ENCODE assay signal across 23 mouse cellular contexts in genomic region chr6:147216156-147216555, GRCm38 (mm10). TPM values are rescaled to one million over a fixed set of nuclear protein-coding genes. Genes with fewer than 3 reads are reported as not detected.
DNase-seq lines count a peak whose midpoint lies in the region; ATAC-seq lines count a peak whose summit lies in the region.
"Had no signal": no experiment of that assay in that cellular context is flagged by ENCODE, and none has a peak within 500 bp of the region (broad histone marks: within the 10 kb centered on the region; RNA-seq: fewer than 3 reads in every experiment).

No protein-coding gene starts in this region.

- H3K27me3 ChIP-seq in heart, embryonic 11.5 days (ENCODE audit: control insufficient read depth, insufficient read depth, low read length): no peaks in the 10 kb centered on the region
- H3K27me3 ChIP-seq in kidney, embryonic 14.5 days (ENCODE audit: control insufficient read depth, insufficient read depth, low read length): no peaks in the 10 kb centered on the region
- H3K27me3 ChIP-seq: embryonic facial prominence, embryonic 15.5 days; heart, embryonic 13.5 days; intestine, embryonic 15.5 days had no signal

- no peaks in the 10 kb centered on the region for H3K36me3 ChIP-seq in heart, embryonic 11.5 days (ENCODE audit: control insufficient read depth, insufficient read depth, low read length)
- no peaks in the 10 kb centered on the region for H3K36me3 ChIP-seq in kidney, embryonic 14.5 days (ENCODE audit: control insufficient read depth, insufficient read depth, low read length)
- H3K36me3 ChIP-seq: embryonic facial prominence, embryonic 15.5 days; forebrain, embryonic 10.5 days; G1E; heart, embryonic 13.5 days; hindbrain, embryonic 10.5 days; intestine, embryonic 15.5 days had no signal

- no peak for ATAC-seq in heart, embryonic 11.5 days (replicated peaks; ENCODE audit: insufficient number of reproducible peaks, low FRiP score, low TSS enrichment)
- ATAC-seq in kidney, embryonic 14.5 days (ENCODE audit: low FRiP score, low TSS enrichment): no peak
- ATAC-seq: CD4-positive, CD25-positive, alpha-beta regulatory T cell, adult 4 months; forebrain, embryonic 14.5 days; intestine, embryonic 15.5 days had no signal

- 73% methylated on average over 1 of the region's 1 CpGs for WGBS in heart, embryonic 11.5 days (ENCODE audit: insufficient replicate concordance)
- WGBS in kidney, embryonic 14.5 days: 90% methylated on average over 1 of the region's 1 CpGs

- no peak overlapping the region for H3K4me3 ChIP-seq in heart, embryonic 11.5 days (ENCODE audit: low read depth, low read length)
- no peak overlapping the region for H3K4me3 ChIP-seq in kidney, embryonic 14.5 days (ENCODE audit: low read length)
- H3K4me3 ChIP-seq: embryonic facial prominence, embryonic 15.5 days; erythroblast, embryonic 14.5 days; forebrain, embryonic 10.5 days; heart, embryonic 13.5 days; hindbrain, embryonic 10.5 days; intestine, embryonic 15.5 days had no signal

- no peaks in the 10 kb centered on the region for H3K4me1 ChIP-seq in heart, embryonic 11.5 days (ENCODE audit: control insufficient read depth, insufficient read depth, low read length)
- H3K4me1 ChIP-seq in kidney, embryonic 14.5 days (ENCODE audit: control insufficient read depth, insufficient read depth, low read length): no peaks in the 10 kb centered on the region
- H3K4me1 ChIP-seq: embryonic facial prominence, embryonic 15.5 days; heart, embryonic 13.5 days; intestine, embryonic 15.5 days had no signal

- no peak overlapping the region for H3K9ac ChIP-seq in heart, embryonic 11.5 days (ENCODE audit: low read depth, low read length)
- H3K9ac ChIP-seq in kidney, embryonic 14.5 days (ENCODE audit: low read depth, low read length): no peak overlapping the region
- H3K9ac ChIP-seq: embryonic facial prominence, embryonic 15.5 days; heart, embryonic 13.5 days; hindbrain, embryonic 14.5 days; intestine, embryonic 15.5 days had no signal

- peak; percentile 64 for DNase-seq in heart, adult 11 months
- DNase-seq in ovary, adult 18-20 months (ENCODE audit: low spot score): peak; percentile 29
- DNase-seq in ovary, postnatal 14 days (ENCODE audit: low spot score): no peak
- DNase-seq in adrenal gland, postnatal 14 days: peak; percentile 79
- DNase-seq in urinary bladder, postnatal 4 days (ENCODE audit: low spot score in 2 of 2): no peak
- DNase-seq: B cell, adult 2 months; cerebellum, adult 11 months; cerebellum, adult 8-10 months; cerebellum, postnatal 14 days; embryo, embryonic 11 days had no signal

- no peak overlapping the region for H3K27ac ChIP-seq in heart, embryonic 11.5 days (ENCODE audit: low read depth, low read length)
- H3K27ac ChIP-seq in kidney, embryonic 14.5 days (ENCODE audit: low read depth, low read length): no peak overlapping the region
- H3K27ac ChIP-seq: embryonic facial prominence, embryonic 15.5 days; forebrain, embryonic 10.5 days; heart, embryonic 13.5 days; hindbrain, embryonic 10.5 days; hindbrain, embryonic 14.5 days; intestine, embryonic 15.5 days had no signal

- H3K9me3 ChIP-seq in heart, embryonic 11.5 days (replicated peaks; ENCODE audit: control insufficient read depth, low read length): no peaks in the 10 kb centered on the region
- no peaks in the 10 kb centered on the region for H3K9me3 ChIP-seq in kidney, embryonic 14.5 days (ENCODE audit: control insufficient read depth, low read length)
- H3K9me3 ChIP-seq: embryonic facial prominence, embryonic 15.5 days; forebrain, embryonic 10.5 days; G1E; heart, embryonic 13.5 days; hindbrain, embryonic 10.5 days; intestine, embryonic 15.5 days had no signal

- no peak overlapping the region for H3K4me2 ChIP-seq in heart, embryonic 11.5 days
- H3K4me2 ChIP-seq in kidney, embryonic 14.5 days (replicated peaks; ENCODE audit: low read depth, low read length): no peak overlapping the region
- H3K4me2 ChIP-seq: embryonic facial prominence, embryonic 15.5 days; heart, embryonic 13.5 days; hindbrain, embryonic 14.5 days; intestine, embryonic 15.5 days had no signal

RNA-seq across cellular contexts. Expression of gene Pthlh, which starts 47.8 kb away (rescaled TPM):
- polyA plus RNA-seq in heart, embryonic 11.5 days (2014; fragmentation: Nextera tagmentation; extraction: Ambion mirVana): 1.9 and 2.7 TPM in 2 replicates
- 0.56 and 1.1 TPM in 2 replicates for total RNA-seq in adrenal gland, postnatal 14 days (2021)
- 1.3 TPM in 2 replicates for polyA plus RNA-seq in kidney, embryonic 14.5 days (2014; fragmentation: Nextera tagmentation; extraction: Ambion mirVana)
- total RNA-seq: common myeloid progenitor, adult 5-6 weeks; G1E had no signal
- polyA plus RNA-seq: CD4-positive, CD25-positive, alpha-beta regulatory T cell, adult 4 months; erythroblast, embryonic 14.5 days; G1E had no signal

Comparison
In these comparisons a context has a peak if more than half of its experiments do, and no peak if none do; other contexts are left out.
1. DNase-seq: peak in heart, adult 11 months (single experiment), ovary, adult 18-20 months (single experiment) and adrenal gland, postnatal 14 days (single experiment); none in ovary, postnatal 14 days (single experiment) and urinary bladder, postnatal 4 days (0 of 2).